Mouse (Mus musculus) liver, adult (tissue): Measurements from ENCODE around the gene Rnft1.

Source experiments
- GATA4 ChIP-seq: IDR thresholded peaks from 2 replicates; pipeline ENCODE4 v1.6.1; 2014; ENCODE audit warnings: mild to moderate bottlenecking, low read length; ENCODE audit not compliant: insufficient replicate concordance

The Rnft1 gene

DNA sequence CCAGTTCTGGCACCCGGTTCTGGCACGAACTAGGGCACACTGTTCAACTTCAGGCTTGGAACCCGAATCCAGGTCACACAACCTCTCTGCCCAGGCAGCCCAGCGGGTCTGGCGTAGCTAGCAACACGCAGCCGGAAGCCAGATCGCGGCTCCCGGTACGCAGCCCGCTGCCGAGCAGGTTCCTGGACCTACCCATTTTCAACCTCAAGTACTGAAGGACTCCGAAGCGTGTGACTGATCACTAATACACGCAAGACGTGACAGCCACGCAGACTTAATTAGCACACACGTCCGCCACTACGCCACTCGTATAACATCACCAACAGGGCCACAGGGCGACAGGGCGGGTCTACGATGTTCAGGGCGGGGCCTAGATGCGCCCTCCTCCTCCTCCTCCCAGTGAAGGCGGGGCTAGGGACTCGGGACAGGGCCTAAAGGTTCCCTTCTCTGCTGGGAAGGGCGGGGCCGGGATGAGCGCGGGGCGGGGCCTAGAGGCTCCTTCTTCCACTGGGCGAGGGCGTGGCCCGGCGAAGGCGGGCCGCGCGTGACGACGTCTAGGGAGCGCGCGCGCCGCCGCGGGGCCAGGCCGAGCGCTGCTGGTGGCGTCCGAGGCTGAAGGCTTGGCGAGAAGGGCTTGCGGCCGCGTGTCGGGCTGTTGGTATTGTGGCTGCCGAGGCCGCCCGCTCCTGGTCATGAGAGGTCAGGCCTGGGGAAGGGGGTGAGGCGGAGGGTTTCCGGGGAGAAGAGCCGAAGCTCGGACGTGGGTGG lies at the start of gene Rnft1:
Rnft1 (plus strand) TSS at position 557 of the 768 bp plus-strand sequence.
- TF ChIP-seq GATA4 = no peak; the same call in 1 of the 2 replicates

DNA sequence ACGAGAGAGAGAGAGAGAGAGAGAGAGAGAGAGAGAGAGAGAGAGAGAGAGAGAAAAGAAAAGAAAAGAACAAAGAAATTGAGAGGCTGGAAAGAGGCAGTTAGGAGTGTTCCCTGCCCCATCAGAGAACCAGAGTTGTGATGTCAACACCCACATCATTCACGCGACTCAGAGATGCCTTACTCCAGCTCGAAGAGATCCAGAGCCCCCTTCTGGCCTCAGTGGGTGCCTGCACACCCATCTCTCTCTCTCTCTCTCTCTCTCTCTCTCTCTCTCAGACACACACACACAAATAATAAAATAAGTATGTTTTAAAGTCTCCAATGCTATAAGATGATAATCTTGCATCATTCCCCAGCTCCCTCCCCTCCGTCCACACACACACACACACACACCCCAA lies 47.6 kb upstream of the Rnft1 start:
- no peak for TF ChIP-seq GATA4

DNA sequence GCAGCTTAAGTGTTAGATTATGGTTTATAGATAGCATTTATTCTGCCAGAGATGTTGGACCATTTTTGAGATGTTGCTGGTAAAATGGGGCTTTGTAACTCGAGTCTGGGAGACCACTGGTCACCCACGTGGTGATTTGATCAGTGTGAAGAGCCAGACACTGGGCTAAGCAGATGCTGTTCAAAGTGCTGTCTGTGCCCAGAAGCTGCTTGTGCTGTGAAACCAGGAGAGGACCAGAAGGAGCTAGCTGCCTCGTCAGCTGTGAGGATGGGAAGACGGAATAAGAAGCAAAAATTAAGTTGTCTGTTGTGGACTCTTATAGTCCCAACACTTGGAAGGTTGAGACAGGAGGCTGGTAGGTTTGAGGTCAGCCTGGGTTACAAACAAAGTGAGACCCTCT lies 46.2 kb upstream of the Rnft1 start:
- TF ChIP-seq GATA4 = no peak

GRCm38 (mm10) chr11:86440791-86441190 lies 43.7 kb upstream of the Rnft1 start:
- TF ChIP-seq GATA4 = no peak

GRCm38 (mm10) chr11:86453991-86454390 lies 30.5 kb upstream of the Rnft1 start:
- TF ChIP-seq GATA4 = no peak

DNA sequence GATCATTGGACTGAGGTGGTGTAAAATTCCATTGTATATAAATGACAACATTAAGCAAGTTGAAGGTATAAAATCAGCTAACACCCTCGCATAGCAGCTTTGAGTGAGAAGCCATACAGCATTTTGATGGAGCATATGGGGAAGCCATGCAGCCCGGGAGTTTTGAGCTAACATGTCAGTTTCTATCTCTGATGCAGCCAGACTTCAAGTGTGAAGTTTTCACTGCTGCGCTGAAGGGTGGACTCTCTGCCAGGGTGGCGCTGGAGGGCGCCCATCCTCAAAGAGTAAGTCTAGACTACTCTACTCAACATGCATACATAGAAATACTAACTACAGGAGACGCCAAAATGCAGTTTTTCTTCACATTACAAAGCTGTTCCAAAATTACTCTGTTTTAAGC lies 26.9 kb upstream of the Rnft1 start:
- TF ChIP-seq GATA4 = no peak

DNA sequence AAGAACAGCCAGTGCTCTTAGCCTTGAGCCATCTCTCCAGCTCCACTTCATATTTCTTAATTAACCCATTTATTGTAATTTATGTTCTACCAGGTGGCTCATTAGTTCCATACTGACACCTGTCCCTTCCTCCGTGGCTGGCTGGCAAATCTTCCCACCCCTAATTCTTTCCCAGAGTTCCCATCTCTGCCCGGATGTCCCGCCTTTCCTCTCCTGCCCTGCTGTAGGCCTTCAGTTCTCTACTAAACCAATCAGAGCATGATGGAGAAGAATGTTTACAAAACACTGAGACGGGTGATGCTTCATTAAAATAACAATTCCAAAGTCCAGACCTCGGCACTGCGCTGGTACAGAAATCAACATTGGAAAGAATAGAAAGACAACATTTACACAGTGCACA lies 25.6 kb upstream of the Rnft1 start:
- TF ChIP-seq GATA4 = no peak

GRCm38 (mm10) chr11:86462579-86462978 lies 21.9 kb upstream of the Rnft1 start:
- no peak for TF ChIP-seq GATA4

DNA sequence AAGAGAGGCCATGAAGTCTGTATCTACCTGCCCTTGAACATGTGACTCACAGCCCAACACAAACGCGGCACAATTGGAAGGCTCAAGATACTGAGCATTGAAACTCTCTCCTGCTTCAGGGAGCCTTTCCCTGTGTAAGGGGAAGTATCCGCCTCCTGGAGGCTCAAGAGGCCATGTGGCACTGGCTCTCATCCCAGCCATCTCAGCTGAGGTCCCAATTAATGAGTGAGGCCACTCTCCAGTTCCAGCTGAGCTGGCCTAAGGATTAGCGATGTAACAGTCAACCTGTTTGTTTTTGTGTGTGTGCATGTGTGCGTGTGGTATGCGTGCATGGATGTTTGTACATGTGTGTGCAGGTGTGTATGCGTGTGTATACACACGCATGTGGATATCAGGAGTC lies 16.1 kb upstream of the Rnft1 start:
- no peak for TF ChIP-seq GATA4

- TF ChIP-seq GATA4 = no peak
Observed at GRCm38 (mm10) chr11:86468971-86469370, 15.5 kb upstream of the Rnft1 start.

- TF ChIP-seq GATA4 = no peak
Observed at GRCm38 (mm10) chr11:86471785-86472184, 12.7 kb upstream of the Rnft1 start.

GRCm38 (mm10) chr11:86472771-86473171 lies 11.7 kb upstream of the Rnft1 start:
- no peak for TF ChIP-seq GATA4

DNA sequence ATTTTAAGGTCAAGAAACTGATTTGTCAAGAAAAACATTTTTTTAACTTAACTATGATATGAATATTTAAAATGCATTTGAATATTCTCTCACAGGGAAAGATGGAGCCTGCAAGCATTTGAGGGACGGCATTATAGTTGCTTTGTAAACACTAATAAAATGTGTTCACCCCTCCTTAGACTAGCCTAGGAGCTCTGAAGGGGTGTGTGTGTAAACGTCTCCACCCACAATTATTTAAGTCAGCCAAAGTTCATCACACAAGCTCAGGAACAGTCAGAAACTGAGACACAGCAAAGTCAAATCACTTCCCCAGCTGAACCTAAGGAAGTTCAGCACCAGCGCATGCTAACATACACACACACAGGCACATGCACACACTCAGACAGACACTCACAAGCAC lies 10.9 kb upstream of the Rnft1 start:
- no peak for TF ChIP-seq GATA4

DNA sequence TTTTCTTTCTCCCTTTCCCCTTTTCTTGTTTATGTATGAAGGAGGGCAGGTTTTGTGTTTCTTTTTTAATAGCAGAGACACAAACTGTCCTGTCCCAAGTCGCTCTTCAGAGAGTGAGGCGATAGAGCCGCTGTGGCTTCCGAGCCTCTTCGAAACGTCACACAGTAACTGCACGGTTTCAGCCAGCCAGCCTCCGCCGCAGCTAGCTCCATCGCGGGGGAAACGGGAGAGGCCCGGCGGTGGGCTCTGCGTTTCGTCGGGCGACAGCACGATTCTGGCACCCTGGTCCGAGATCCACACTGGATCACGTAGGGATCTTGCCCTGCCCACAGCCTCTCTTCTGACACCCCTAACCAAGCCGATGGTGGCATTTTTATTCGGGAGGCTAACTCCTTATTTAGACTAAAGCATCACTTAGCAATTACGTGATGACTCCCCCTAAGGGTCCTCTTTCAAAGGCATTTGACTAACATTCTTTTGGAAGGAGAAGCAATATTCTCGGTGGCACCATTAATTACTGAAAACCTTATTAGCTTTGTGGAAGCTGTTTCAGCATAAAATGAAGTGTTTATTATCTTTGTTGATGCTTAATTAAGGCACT lies 553 bp downstream of the Rnft1 start:
- no peak for TF ChIP-seq GATA4

- TF ChIP-seq GATA4 = no peak
Observed at GRCm38 (mm10) chr11:86490782-86491181, 6.3 kb downstream of the Rnft1 start.

DNA sequence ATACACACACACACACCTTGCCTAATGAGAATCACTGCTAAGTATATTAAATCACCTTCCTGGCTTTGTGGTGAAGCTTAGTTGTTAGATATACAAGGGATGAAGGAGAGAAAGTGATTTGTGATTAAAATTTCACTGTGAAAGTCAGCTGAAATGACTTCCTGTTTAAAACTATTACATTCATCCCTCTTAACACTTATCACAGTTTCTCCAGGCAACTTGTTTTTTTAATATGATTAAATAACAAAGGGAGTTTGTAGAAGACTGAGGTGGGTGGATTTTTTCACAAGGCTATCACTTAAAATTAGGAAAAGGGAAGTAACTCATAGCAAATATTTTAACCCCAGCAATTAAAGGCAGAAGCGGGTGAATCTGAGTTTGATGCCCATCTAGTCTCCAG lies 12.9 kb downstream of the Rnft1 start:
- TF ChIP-seq GATA4 = no peak

DNA sequence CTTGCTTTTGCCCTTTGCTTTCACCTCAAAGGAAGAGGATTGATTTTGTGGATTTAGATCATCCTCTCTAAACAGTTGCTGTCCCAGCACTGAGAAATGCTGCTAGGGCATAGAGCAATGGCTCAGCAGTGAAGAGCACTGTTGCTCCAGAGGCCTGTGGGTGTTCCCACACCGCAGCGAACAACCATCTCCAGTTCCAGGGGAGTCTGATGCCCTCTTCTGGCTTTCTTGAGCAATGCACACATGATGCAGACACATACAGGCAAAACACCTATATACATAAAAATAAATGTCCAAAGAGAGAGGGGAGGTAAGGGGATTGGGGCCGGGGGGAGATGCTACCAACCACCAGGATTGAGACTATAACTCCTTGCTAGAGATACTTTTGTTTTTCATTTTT lies 13.5 kb downstream of the Rnft1 start:
- no peak for TF ChIP-seq GATA4

GRCm38 (mm10) chr11:86500795-86501194 lies 16.3 kb downstream of the Rnft1 start:
- no peak for TF ChIP-seq GATA4

GRCm38 (mm10) chr11:86503121-86503520 lies 18.7 kb downstream of the Rnft1 start:
- no peak for TF ChIP-seq GATA4
